Comparison of ENCODE assay signal across 10 mouse cellular contexts in genomic region chr14:62341887-62342642, GRCm38 (mm10). TPM values are rescaled to one million over a fixed set of nuclear protein-coding genes. Genes with fewer than 3 reads are reported as not detected.
DNase-seq lines count a peak whose midpoint lies in the region; ATAC-seq and TF ChIP-seq lines count a peak whose summit lies in the region.
"Had no signal": no experiment of that assay in that cellular context is flagged by ENCODE, and none has a peak within 500 bp of the region (broad histone marks: within the 10 kb centered on the region; RNA-seq: fewer than 3 reads in every experiment).

No protein-coding gene starts in this region.

- ATAC-seq in lung, postnatal 0 days = no peak
- ATAC-seq in limb, embryonic 15.5 days (ENCODE audit: insufficient number of reproducible peaks, low FRiP score, low TSS enrichment, low read depth) = no peak
- no peak for ATAC-seq in megakaryocyte-erythroid progenitor cell, adult 5-6 weeks (replicated peaks; ENCODE audit: low FRiP score, low TSS enrichment, poor library complexity, severe bottlenecking)

- DNase-seq in gastrocnemius, adult 2 months = no peak
- DNase-seq in gastrocnemius, adult 8-10 months (ENCODE audit: low spot score in 2 of 2) = no peak
- DNase-seq in lung, postnatal 10 days = peak; percentile 32
- no peak for DNase-seq in lung, postnatal 0 days (ENCODE audit: low spot score)
- DNase-seq in cerebellum, postnatal 25 days = peak; percentile 43 to 58
- no peak for DNase-seq in spleen, postnatal 4 days (ENCODE audit: low spot score in 2 of 2)

- peak overlapping the region; percentile 58 for H3K27ac ChIP-seq in gastrocnemius, adult 2 months
- H3K27ac ChIP-seq in lung, postnatal 0 days (ENCODE audit: low read length) = no peak overlapping the region
- H3K27ac ChIP-seq in limb, embryonic 15.5 days = peak overlapping the region; percentile 61
- H3K27ac ChIP-seq: limb, embryonic 13.5 days; neural tube, embryonic 15.5 days had no signal

- no peaks in the 10 kb centered on the region; the same call in 1 of the 2 replicates for H3K4me1 ChIP-seq in lung, postnatal 0 days (ENCODE audit: insufficient read depth, low read depth, low read length)
- H3K4me1 ChIP-seq in limb, embryonic 15.5 days = peaks cover 8% of the 10 kb centered on the region

- TF ChIP-seq EP300 in lung, postnatal 0 days (IDR thresholded peaks at IDR 0.05) = no peak

- 64% methylated on average over 8 of the region's 8 CpGs for WGBS in lung, postnatal 0 days
- 58% methylated on average over 8 of the region's 8 CpGs for WGBS in limb, embryonic 15.5 days

- no peak overlapping the region for H3K4me2 ChIP-seq in lung, postnatal 0 days (replicated peaks; ENCODE audit: low read depth, low read length)
- peak overlapping the region; percentile 14; the same call in 1 of the 2 replicates for H3K4me2 ChIP-seq in limb, embryonic 15.5 days
- H3K4me2 ChIP-seq: limb, embryonic 13.5 days; neural tube, embryonic 15.5 days had no signal

- no peaks in the 10 kb centered on the region for H3K36me3 ChIP-seq in lung, postnatal 0 days (ENCODE audit: insufficient read depth, low read length)
- no peaks in the 10 kb centered on the region for H3K36me3 ChIP-seq in limb, embryonic 15.5 days
- H3K36me3 ChIP-seq: limb, embryonic 13.5 days; neural tube, embryonic 15.5 days had no signal

- no peaks in the 10 kb centered on the region for H3K9me3 ChIP-seq in lung, postnatal 0 days (ENCODE audit: low read length)
- no peaks in the 10 kb centered on the region for H3K9me3 ChIP-seq in limb, embryonic 15.5 days
- H3K9me3 ChIP-seq: limb, embryonic 13.5 days; neural tube, embryonic 15.5 days had no signal

- intact Hi-C loops in gastrocnemius, adult 2 months (cut with DNase I) = no loop called here

- no peak overlapping the region for H3K9ac ChIP-seq in lung, postnatal 0 days (replicated peaks; ENCODE audit: low read depth)
- H3K9ac ChIP-seq in limb, embryonic 15.5 days = no peak overlapping the region
- H3K9ac ChIP-seq: limb, embryonic 13.5 days; neural tube, embryonic 15.5 days had no signal

- no peaks in the 10 kb centered on the region for H3K27me3 ChIP-seq in lung, postnatal 0 days (replicated peaks; ENCODE audit: insufficient read depth, low read length)
- H3K27me3 ChIP-seq in limb, embryonic 15.5 days = no peaks in the 10 kb centered on the region
- H3K27me3 ChIP-seq: limb, embryonic 13.5 days; neural tube, embryonic 15.5 days had no signal

- H3K4me3 ChIP-seq in gastrocnemius, adult 2 months = peak overlapping the region; percentile 38; the same call in 1 of the 2 replicates
- H3K4me3 ChIP-seq in lung, postnatal 0 days (ENCODE audit: low read depth, low read length) = no peak overlapping the region
- no peak overlapping the region for H3K4me3 ChIP-seq in limb, embryonic 15.5 days
- H3K4me3 ChIP-seq: limb, embryonic 13.5 days; neural tube, embryonic 15.5 days had no signal

- no peak for TF ChIP-seq CTCF in gastrocnemius, adult 2 months (IDR thresholded peaks at IDR 0.05)
- TF ChIP-seq CTCF in lung, postnatal 0 days (IDR thresholded peaks at IDR 0.05) = no peak

RNA-seq across cellular contexts. Expression of gene Dleu7, which starts 49.2 kb away (rescaled TPM):
- total RNA-seq in gastrocnemius, adult 2 months (2021) = not detected
- not detected for total RNA-seq in gastrocnemius, adult 8-10 months (2022)
- 0.27 and 0.38 TPM in 2 replicates for polyA plus RNA-seq in lung, postnatal 0 days (2015; fragmentation: Nextera tagmentation; extraction: Ambion mirVana)
- 0.88 and 1.2 TPM in 2 replicates for polyA plus RNA-seq in limb, embryonic 15.5 days (2015; fragmentation: Nextera tagmentation; extraction: Ambion mirVana)
- total RNA-seq in megakaryocyte-erythroid progenitor cell, adult 5-6 weeks (2014; fragmentation: Nextera tagmentation) = not detected in 2 replicates
- total RNA-seq in megakaryocyte-erythroid progenitor cell, adult 5-6 weeks (2017) = 1.0 TPM in 1 of 2 replicates, not detected in the other

RNA-seq across cellular contexts. Expression of gene Rnaseh2b, which starts 49.7 kb away (rescaled TPM):
- 1 to 10 TPM; 4.2 to 6.4 TPM for total RNA-seq in gastrocnemius, adult 2 months (2021)
- total RNA-seq in gastrocnemius, adult 8-10 months (2022) = 1 to 10 TPM; 3.8 to 6.5 (median 4.5) TPM
- polyA plus RNA-seq in lung, postnatal 0 days (2015; fragmentation: Nextera tagmentation; extraction: Ambion mirVana) = 27.5 and 27.8 TPM in 2 replicates
- 42.2 and 46.3 TPM in 2 replicates for polyA plus RNA-seq in limb, embryonic 15.5 days (2015; fragmentation: Nextera tagmentation; extraction: Ambion mirVana)
- 73.1 and 97.2 TPM in 2 replicates for total RNA-seq in megakaryocyte-erythroid progenitor cell, adult 5-6 weeks (2014; fragmentation: Nextera tagmentation)
- 74.5 and 81.1 TPM in 2 replicates for total RNA-seq in megakaryocyte-erythroid progenitor cell, adult 5-6 weeks (2017)

Comparison
In these comparisons a context has a peak if more than half of its experiments do, and no peak if none do; other contexts are left out.
1. DNase-seq: peak in lung, postnatal 10 days (single experiment) and cerebellum, postnatal 25 days (2 of 2); none in gastrocnemius, adult 2 months (single experiment), gastrocnemius, adult 8-10 months (0 of 2), lung, postnatal 0 days (single experiment) and spleen, postnatal 4 days (0 of 2).
2. RNA of gene Rnaseh2b, which starts 49.7 kb away (total RNA-seq): 73.1 to 97.2 TPM in megakaryocyte-erythroid progenitor cell, adult 5-6 weeks; 4.2 to 6.4 TPM in gastrocnemius, adult 2 months and 3.8 to 6.5 TPM in gastrocnemius, adult 8-10 months; every median in the first group is over 4 times any median in the second.